Mouse (Mus musculus) heart, embryonic 10.5 days (tissue): ENCODE results near the gene Gtsf1. TPM values are rescaled to one million over a fixed set of nuclear protein-coding genes. Genes with fewer than 3 reads are reported as not detected.
A peak's percentile ranks its signal among the peaks of the same experiment; 100 is the strongest.

Source experiments
- DNase-seq: peaks from one replicate; pipeline ENCODE4 v3.0.0-alpha.2; 2017; ENCODE audit warnings: low spot score
- H3K27ac ChIP-seq: fragments of 300-500 bp; sonication (generic); 2 replicates; pipeline ENCODE4 v1.5.1; 2016; ENCODE audit warnings: mild to moderate bottlenecking
- H3K27me3 ChIP-seq: fragments of 300-500 bp; sonication (generic); 2 replicates; pipeline ENCODE4 v1.6.1; 2016; ENCODE audit warnings: mild to moderate bottlenecking; ENCODE audit not compliant: poor library complexity, insufficient read depth, severe bottlenecking
- H3K36me3 ChIP-seq: fragments of 300-500 bp; sonication (generic); 2 replicates; pipeline ENCODE4 v1.6.1; 2016; ENCODE audit warnings: mild to moderate bottlenecking, moderate library complexity
- H3K4me1 ChIP-seq: fragments of 300-500 bp; sonication (generic); 2 replicates; pipeline ENCODE4 v1.6.1; 2016; ENCODE audit warnings: mild to moderate bottlenecking
- H3K4me3 ChIP-seq: fragments of 300-500 bp; sonication (generic); 2 replicates; pipeline ENCODE4 v1.5.1; 2016; ENCODE audit warnings: mild to moderate bottlenecking, moderate library complexity
- H3K9me3 ChIP-seq: fragments of 300-500 bp; sonication (generic); 2 replicates; pipeline ENCODE4 v1.6.1; 2016; ENCODE audit warnings: mild to moderate bottlenecking, moderate library complexity
- WGBS: fragments of 180-500 bp; shearing (Covaris S2); methylation state at CpG from one replicate; pipeline ENCODE4 v1.1.7; 2016; 5-methylcytosine and 5-hydroxymethylcytosine counted together
- polyA plus RNA-seq: library from polyadenylated mRNA; unstranded; fragments of >200 nt; fragmentation: Nextera tagmentation; extraction: Ambion mirVana; gene quantifications from 2 replicates; pipeline ENCODE4 v1.2.1, GENCODE M21; 2016

The Gtsf1 gene
- polyA plus RNA-seq, 1 experiment from 2014 or later, result 3.9 TPM

GRCm38 (mm10) chr15:103359869-103360602 is 70.2 kb downstream of the Gtsf1 start:
- Histone ChIP-seq H3K9me3 (no peaks in the 10 kb centered on the region), H3K27me3 (no peaks in the 10 kb centered on the region), H3K4me1 (peaks cover 84% of the 10 kb centered on the region), H3K36me3 (peaks cover 59% of the 10 kb centered on the region), H3K27ac (peak overlapping the region; percentile 81), H3K4me3 (no peak overlapping the region)
- 86% methylated on average over 5 of the region's 5 CpGs for WGBS
- no peak for DNase-seq

- Histone ChIP-seq H3K27ac (peak overlapping the region; percentile 81), H3K4me3 (peak overlapping the region; percentile 33), H3K4me1 (peaks cover 82% of the 10 kb centered on the region)
Measured at GRCm38 (mm10) chr15:103359122-103359510, 71.2 kb downstream of the Gtsf1 start.

DNA sequence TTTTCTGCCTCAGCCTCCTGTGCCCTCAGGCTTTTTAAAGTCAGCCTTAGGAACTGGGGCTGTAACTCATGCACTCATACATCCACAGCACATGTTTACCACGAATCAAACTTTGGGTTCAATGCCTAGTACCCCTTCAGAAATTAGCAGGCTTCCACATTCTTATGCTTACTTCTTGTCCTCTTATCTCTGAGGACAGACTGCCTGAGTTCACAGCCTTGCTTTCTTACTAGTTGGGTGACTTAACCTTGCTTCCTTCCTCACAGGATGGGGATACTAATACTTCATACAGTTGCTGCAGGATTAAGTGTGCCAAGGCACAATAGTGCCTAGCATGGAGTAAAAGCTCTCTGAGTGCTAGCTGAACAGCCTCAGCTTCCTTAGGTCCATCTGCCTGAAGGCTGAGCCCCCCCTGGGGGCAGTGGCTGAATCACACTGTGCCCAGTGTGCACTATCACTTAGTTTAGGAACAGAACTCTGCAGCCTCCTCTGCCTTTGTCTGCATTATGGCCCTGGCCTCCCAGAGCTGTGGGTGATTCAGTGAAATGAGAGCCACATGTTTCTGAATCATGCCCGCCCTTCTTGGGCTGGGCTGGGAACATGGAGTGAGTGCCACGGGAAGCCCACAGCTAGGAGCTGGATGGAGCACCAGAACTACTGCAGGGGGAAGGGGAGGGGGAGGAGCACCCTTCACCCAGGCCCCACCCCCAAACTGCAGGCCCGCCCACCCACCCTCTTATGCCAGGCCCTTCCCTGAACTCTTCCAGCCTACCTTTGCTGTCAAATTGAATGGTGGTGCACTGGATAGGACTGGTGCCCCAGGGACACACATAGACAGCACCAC is 71.8 kb downstream of the Gtsf1 start:
- WGBS, result 21% methylated on average over 4 of the region's 4 CpGs
- no peak for DNase-seq
- peaks cover 82% of the 10 kb centered on the region for H3K4me1 ChIP-seq
- no peaks in the 10 kb centered on the region for H3K9me3 ChIP-seq
- peak overlapping the region; percentile 81 for H3K27ac ChIP-seq
- peaks cover 68% of the 10 kb centered on the region for H3K36me3 ChIP-seq
- H3K27me3 ChIP-seq, result no peaks in the 10 kb centered on the region
- H3K4me3 ChIP-seq, result peak overlapping the region; percentile 33

More at GRCm38 (mm10) chr15:103359122-103359510, 71.2 kb downstream of the Gtsf1 start:
- DNase-seq, result no peak
- H3K36me3 ChIP-seq, result peaks cover 68% of the 10 kb centered on the region
- no peaks in the 10 kb centered on the region for H3K9me3 ChIP-seq
- WGBS, result 21% methylated on average over 1 of the region's 1 CpGs
- H3K27me3 ChIP-seq, result no peaks in the 10 kb centered on the region

- Histone ChIP-seq H3K36me3 (peaks cover 75% of the 10 kb centered on the region), H3K27ac (peak overlapping the region; percentile 81), H3K4me3 (no peak overlapping the region), H3K4me1 (peaks cover 84% of the 10 kb centered on the region), H3K9me3 (no peaks in the 10 kb centered on the region), H3K27me3 (no peaks in the 10 kb centered on the region)
- 81% methylated on average over 4 of the region's 4 CpGs for WGBS
- DNase-seq, result no peak
Measured at GRCm38 (mm10) chr15:103357817-103358216, 72.5 kb downstream of the Gtsf1 start.

DNA sequence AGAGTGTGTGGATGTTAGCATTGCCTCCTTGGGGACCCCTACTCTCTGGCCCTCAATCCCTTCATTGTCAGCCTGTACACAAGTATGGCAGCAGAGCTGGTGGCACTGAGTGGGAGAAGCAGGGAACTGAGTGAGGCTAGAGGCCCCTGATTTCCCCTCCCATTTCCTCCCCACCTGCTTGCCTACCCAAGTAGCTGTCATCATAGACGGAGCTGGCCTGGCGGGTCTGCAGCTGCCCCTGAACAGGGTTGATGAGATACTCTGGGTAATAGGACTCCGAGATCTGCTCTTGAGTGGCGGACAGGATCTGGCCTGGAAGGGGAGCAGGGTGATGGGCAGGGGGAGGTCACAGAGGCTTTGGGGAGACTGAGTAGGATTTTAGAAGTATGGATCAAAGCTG is 74.1 kb downstream of the Gtsf1 start:
- WGBS, result 46% methylated on average over 4 of the region's 4 CpGs
- H3K36me3 ChIP-seq, result peaks cover 81% of the 10 kb centered on the region

GRCm38 (mm10) chr15:103355420-103355819 is 74.8 kb downstream of the Gtsf1 start:
- 47% methylated on average over 4 of the region's 4 CpGs for WGBS
- no peak for DNase-seq
- peaks cover 68% of the 10 kb centered on the region for H3K4me1 ChIP-seq
- peak overlapping the region; percentile 86 for H3K27ac ChIP-seq
- H3K4me3 ChIP-seq, result 0 out of 2 replicates have a peak overlapping the region, but pooled peaks have one; percentile 27
- H3K27me3 ChIP-seq, result no peaks in the 10 kb centered on the region
- peaks cover 87% of the 10 kb centered on the region for H3K36me3 ChIP-seq
- no peaks in the 10 kb centered on the region for H3K9me3 ChIP-seq

More for the DNA sequence above, 74.1 kb downstream of the Gtsf1 start:
- no peak for DNase-seq
- Histone ChIP-seq H3K9me3 (no peaks in the 10 kb centered on the region), H3K27me3 (no peaks in the 10 kb centered on the region), H3K4me3 (0 out of 2 replicates have a peak overlapping the region, but pooled peaks have one; percentile 5), H3K4me1 (peaks cover 71% of the 10 kb centered on the region), H3K27ac (peak overlapping the region; percentile 86)

- H3K9me3 ChIP-seq, result no peaks in the 10 kb centered on the region
- WGBS, result 75% methylated on average over 2 of the region's 2 CpGs
- peak overlapping the region; percentile 78 for H3K27ac ChIP-seq
- peaks cover 61% of the 10 kb centered on the region for H3K4me1 ChIP-seq
- H3K36me3 ChIP-seq, result peaks cover 89% of the 10 kb centered on the region
- no peak overlapping the region for H3K4me3 ChIP-seq
- no peak for DNase-seq
- H3K27me3 ChIP-seq, result no peaks in the 10 kb centered on the region
Measured at GRCm38 (mm10) chr15:103354690-103355089, 75.6 kb downstream of the Gtsf1 start.

DNA sequence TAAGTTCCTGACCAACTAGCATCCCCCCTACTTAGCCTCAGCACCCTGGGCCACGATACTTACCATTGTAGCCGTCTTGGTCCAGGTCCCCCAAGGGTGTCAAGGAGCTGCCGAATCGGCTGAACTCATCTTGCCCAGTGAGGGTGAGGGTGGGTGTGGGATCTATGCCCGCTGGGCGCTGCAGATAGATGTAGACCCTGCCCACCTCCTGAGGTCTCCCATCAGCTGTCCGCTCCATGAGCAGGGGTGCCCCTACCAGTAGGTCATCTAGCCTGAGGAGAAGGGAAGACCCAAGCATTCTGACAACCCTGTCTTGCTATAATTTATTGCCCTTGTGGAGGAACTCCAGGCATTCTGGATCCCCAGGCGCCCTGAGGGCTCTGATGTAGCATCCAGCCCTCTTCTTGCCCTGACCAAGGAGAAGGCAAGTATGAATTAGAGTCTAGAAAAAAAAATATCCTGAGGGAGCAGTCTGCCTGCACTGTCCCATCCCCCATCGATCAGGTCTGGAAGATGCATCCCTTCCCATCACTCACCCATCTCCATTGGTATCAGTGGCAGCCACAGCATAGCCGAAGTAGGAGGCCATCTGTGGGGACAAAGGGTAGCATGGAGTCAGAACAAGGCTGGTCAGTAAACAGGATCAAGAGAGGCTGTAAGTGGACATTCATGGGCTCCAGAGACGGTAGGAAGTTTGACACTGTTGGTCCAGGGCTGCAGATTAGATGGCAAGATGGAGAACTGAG is 76.6 kb downstream of the Gtsf1 start:
- DNase-seq, result no peak
- 88% methylated on average over 11 of the region's 11 CpGs for WGBS

DNA sequence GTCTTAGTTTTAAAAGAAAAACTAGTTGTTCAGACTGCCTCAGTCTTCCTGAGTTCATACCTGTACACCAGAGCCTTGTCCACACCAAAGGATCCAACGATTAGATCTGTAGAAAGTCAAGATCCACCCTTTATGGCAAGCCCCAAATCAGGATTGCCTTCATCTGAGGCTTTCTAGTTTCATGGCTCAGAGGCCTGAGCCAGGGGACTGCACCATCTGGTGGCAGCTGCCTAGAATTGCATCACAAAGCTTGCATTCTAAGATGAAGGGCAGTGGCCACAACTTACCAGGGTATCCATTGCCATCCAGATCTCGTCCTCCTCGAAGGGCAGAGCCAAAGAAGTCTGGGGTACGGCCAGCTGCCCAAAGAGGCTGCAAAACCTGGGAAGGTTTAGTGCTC is 77.4 kb downstream of the Gtsf1 start:
- DNase-seq, result no peak
- Histone ChIP-seq H3K4me3 (no peak overlapping the region), H3K4me1 (peaks cover 44% of the 10 kb centered on the region), H3K27me3 (no peaks in the 10 kb centered on the region), H3K27ac (peak overlapping the region; percentile 26; the same call in 1 of the 2 replicates), H3K36me3 (peaks cover 97% of the 10 kb centered on the region), H3K9me3 (no peaks in the 10 kb centered on the region)
- 52% methylated on average over 4 of the region's 4 CpGs for WGBS

More for the DNA sequence above, 76.6 kb downstream of the Gtsf1 start:
- no peak overlapping the region for H3K4me3 ChIP-seq
- 0 out of 2 replicates have a peak overlapping the region, but pooled peaks have one; percentile 78 for H3K27ac ChIP-seq
- no peaks in the 10 kb centered on the region for H3K9me3 ChIP-seq
- H3K27me3 ChIP-seq, result no peaks in the 10 kb centered on the region
- H3K4me1 ChIP-seq, result peaks cover 51% of the 10 kb centered on the region
- peaks cover 96% of the 10 kb centered on the region for H3K36me3 ChIP-seq

Other genes with a start within 250 kb of the Gtsf1 start
- gene Cbx5, start 190.7 kb downstream of the Gtsf1 start, polyA plus RNA-seq, result 152 and 154 TPM in 2 replicates
- 682 and 901 TPM in 2 replicates for gene Hnrnpa1, start 190.0 kb downstream of the Gtsf1 start, polyA plus RNA-seq
- gene Nfe2, start 172.1 kb downstream of the Gtsf1 start, polyA plus RNA-seq, result 15.2 and 19.4 TPM in 2 replicates
- 220 and 264 TPM in 2 replicates for gene Copz1, start 157.8 kb downstream of the Gtsf1 start, polyA plus RNA-seq
- gene Gpr84, start 119.9 kb downstream of the Gtsf1 start, polyA plus RNA-seq, result 0.35 TPM in 1 of 2 replicates, not detected in the other
- gene Zfp385a, start 90.4 kb downstream of the Gtsf1 start, polyA plus RNA-seq, result 8.9 and 15.8 TPM in 2 replicates
- gene Itga5, start 63.7 kb downstream of the Gtsf1 start, polyA plus RNA-seq, result 60.6 and 98.7 TPM in 2 replicates
- not detected in 2 replicates for gene Gtsf2, start 18.0 kb upstream of the Gtsf1 start, polyA plus RNA-seq
- gene Nckap1l, start 23.3 kb upstream of the Gtsf1 start, polyA plus RNA-seq, result 1.00 and 2.2 TPM in 2 replicates
- gene Pde1b, start 72.6 kb upstream of the Gtsf1 start, polyA plus RNA-seq, result 3.8 and 4.4 TPM in 2 replicates
- 57.4 and 77.3 TPM in 2 replicates for gene Ppp1r1a, start 107.5 kb upstream of the Gtsf1 start, polyA plus RNA-seq
- not detected in 2 replicates for gene Glycam1, start 134.6 kb upstream of the Gtsf1 start, polyA plus RNA-seq